Mouse (Mus musculus): ENCODE results near the gene Rgcc. TPM values are rescaled to one million over a fixed set of nuclear protein-coding genes. Genes with fewer than 3 reads are reported as not detected.

Gene Rgcc
- polyA plus RNA-seq (2014; fragmentation: Illumina TruSeq; extraction: RNeasy Lipid Tissue Mini Kit (QIAGEN cat#74804); ENCODE audit: low read depth, low replicate concordance) = 31.9 TPM

DNA sequence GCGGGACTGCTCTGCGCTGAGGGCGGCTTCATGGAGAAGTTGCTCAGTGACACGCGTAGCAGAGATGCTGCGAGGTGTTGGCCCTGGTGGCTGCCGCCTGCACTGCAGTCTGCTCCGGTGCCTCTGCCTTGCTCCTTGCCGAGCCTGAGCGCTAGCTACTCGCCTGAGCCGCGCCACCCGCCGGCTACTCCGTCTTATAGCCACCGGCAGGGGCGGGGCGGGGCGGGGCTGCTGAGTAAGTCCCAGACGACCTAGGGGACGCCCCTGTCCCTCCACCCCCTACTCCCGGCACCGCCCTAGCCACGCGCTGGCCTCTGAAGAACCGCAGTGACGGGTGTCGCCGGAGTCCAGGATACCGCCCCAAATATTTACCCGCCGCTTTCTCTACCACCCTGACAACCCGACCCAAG lies at the start of gene Rgcc:
Gene Rgcc (minus strand): TSS at position 180 of the 410 bp plus-strand sequence.

Other genes starting within 250 kb of the Rgcc start
- not detected for gene Zfp957, start 54.3 kb downstream of the Rgcc start, polyA plus RNA-seq (2014; fragmentation: Illumina TruSeq; extraction: RNeasy Lipid Tissue Mini Kit (QIAGEN cat#74804); ENCODE audit: low read depth, low replicate concordance)
- 59.5 TPM for gene Naa16, start 89.1 kb upstream of the Rgcc start, polyA plus RNA-seq (2014; fragmentation: Illumina TruSeq; extraction: RNeasy Lipid Tissue Mini Kit (QIAGEN cat#74804); ENCODE audit: low read depth, low replicate concordance)
- gene Mtrf1, start 96.1 kb upstream of the Rgcc start, polyA plus RNA-seq (2014; fragmentation: Illumina TruSeq; extraction: RNeasy Lipid Tissue Mini Kit (QIAGEN cat#74804); ENCODE audit: low read depth, low replicate concordance) = 21.3 TPM
- gene Kbtbd7, start 124.9 kb upstream of the Rgcc start, polyA plus RNA-seq (2014; fragmentation: Illumina TruSeq; extraction: RNeasy Lipid Tissue Mini Kit (QIAGEN cat#74804); ENCODE audit: low read depth, low replicate concordance) = 32.5 TPM
- gene Kbtbd6, start 150.2 kb upstream of the Rgcc start, polyA plus RNA-seq (2014; fragmentation: Illumina TruSeq; extraction: RNeasy Lipid Tissue Mini Kit (QIAGEN cat#74804); ENCODE audit: low read depth, low replicate concordance) = 0.93 TPM
- gene Elf1, start 179.5 kb upstream of the Rgcc start, polyA plus RNA-seq (2014; fragmentation: Illumina TruSeq; extraction: RNeasy Lipid Tissue Mini Kit (QIAGEN cat#74804); ENCODE audit: low read depth, low replicate concordance) = 64.3 TPM
- gene Wbp4, start 179.9 kb upstream of the Rgcc start, polyA plus RNA-seq (2014; fragmentation: Illumina TruSeq; extraction: RNeasy Lipid Tissue Mini Kit (QIAGEN cat#74804); ENCODE audit: low read depth, low replicate concordance) = 89.2 TPM